Mouse (Mus musculus): ENCODE measurements around the gene Memo1. TPM values are rescaled to one million over a fixed set of nuclear protein-coding genes. Genes with fewer than 3 reads are reported as not detected.

Memo1 gene
- polyA plus RNA-seq, 1 experiment from 2014 or later, result 139 TPM

- Histone ChIP-seq H3K27ac (ENCODE audit: low read depth, low read length) (no peak overlapping the region), H3K9ac (ENCODE audit: low read depth, low read length) (no peak overlapping the region), H3K4me3 (ENCODE audit: low read depth, low read length) (no peak overlapping the region), H3K9me3 (ENCODE audit: control insufficient read depth, low read length) (no peaks in the 10 kb centered on the region), H3K4me2 (no peak overlapping the region), H3K36me3 (ENCODE audit: control insufficient read depth, insufficient read depth, low read length) (no peaks in the 10 kb centered on the region), H3K27me3 (replicated peaks; ENCODE audit: control insufficient read depth, insufficient read depth, low read length) (no peaks in the 10 kb centered on the region), H3K4me1 (replicated peaks; ENCODE audit: control insufficient read depth, insufficient read depth, low read length) (no peaks in the 10 kb centered on the region)
- 91% methylated on average over 3 of the region's 3 CpGs for WGBS
- DNase-seq (ENCODE audit: low spot score) (no peak), ATAC-seq (replicated peaks; ENCODE audit: low FRiP score) (no peak)
Observed at GRCm38 (mm10) chr17:74158161-74158560, 137.2 kb downstream of the Memo1 start.

Other genes with a start within 250 kb of the Memo1 start
- not detected in 2 replicates for gene Srd5a2, start 247.6 kb downstream of the Memo1 start, polyA plus RNA-seq (2014; fragmentation: Nextera tagmentation; extraction: Ambion mirVana)
- gene Dpy30, start 28.4 kb upstream of the Memo1 start, polyA plus RNA-seq (2014; fragmentation: Nextera tagmentation; extraction: Ambion mirVana), result 264 and 272 TPM in 2 replicates
- gene Spast, start 43.5 kb upstream of the Memo1 start, polyA plus RNA-seq (2014; fragmentation: Nextera tagmentation; extraction: Ambion mirVana), result 15.8 and 17.7 TPM in 2 replicates
- 35.1 and 37.9 TPM in 2 replicates for gene Slc30a6, start 100.1 kb upstream of the Memo1 start, polyA plus RNA-seq (2014; fragmentation: Nextera tagmentation; extraction: Ambion mirVana)
- 0.30 and 0.40 TPM in 2 replicates for gene Nlrc4, start 163.6 kb upstream of the Memo1 start, polyA plus RNA-seq (2014; fragmentation: Nextera tagmentation; extraction: Ambion mirVana)
- gene Yipf4, start 194.0 kb upstream of the Memo1 start, polyA plus RNA-seq (2014; fragmentation: Nextera tagmentation; extraction: Ambion mirVana), result 46.3 and 51.7 TPM in 2 replicates
- 67.4 and 72.8 TPM in 2 replicates for gene Birc6, start 232.8 kb upstream of the Memo1 start, polyA plus RNA-seq (2014; fragmentation: Nextera tagmentation; extraction: Ambion mirVana)

Data from liver, embryonic 11.5 days (tissue).